Mouse (Mus musculus): ENCODE data around the gene Dhx36. TPM values are rescaled to one million over a fixed set of nuclear protein-coding genes. Genes with fewer than 3 reads are reported as not detected.
A peak's percentile ranks its signal among the peaks of the same experiment; 100 is the strongest.

Gene Dhx36
- 46.1 and 48.6 TPM in 2 replicates for polyA plus RNA-seq (2014; fragmentation: Nextera tagmentation; extraction: Ambion mirVana)

GRCm38 (mm10) chr3:62506488-62507205, at the start of gene Dhx36:
Gene Dhx36, minus strand, starts transcription at chr3:62507004.
- H3K4me2 ChIP-seq (ENCODE audit: low read depth, severe bottlenecking): peak within 1 kb of the TSS; percentile 67
- no peaks in the 10 kb centered on the region for H3K36me3 ChIP-seq (ENCODE audit: control insufficient read depth, insufficient read depth, low read length)
- H3K9ac ChIP-seq (ENCODE audit: low read length): peak within 1 kb of the TSS; percentile 95
- no peaks in the 10 kb centered on the region for H3K27me3 ChIP-seq (ENCODE audit: control insufficient read depth, insufficient read depth, low read length)
- peak; percentile 98 for ATAC-seq (ENCODE audit: insufficient number of reproducible peaks, low FRiP score, low TSS enrichment, low read depth)
- H3K4me3 ChIP-seq (ENCODE audit: low read depth, low read length): peak within 1 kb of the TSS; percentile 72
- no peaks in the 10 kb centered on the region for H3K9me3 ChIP-seq (ENCODE audit: control insufficient read depth, low read length)
- DNase-seq (ENCODE audit: low spot score): peak; percentile 98
- under 1% methylated on average over 66 of the region's 66 CpGs for WGBS
- peaks cover 6% of the 10 kb centered on the region for H3K4me1 ChIP-seq (ENCODE audit: control insufficient read depth, insufficient read depth, low read length)
- peak within 1 kb of the TSS; percentile 89 for H3K27ac ChIP-seq (replicated peaks; ENCODE audit: low read depth, low read length)

GRCm38 (mm10) chr3:62527593-62527992, 20.8 kb upstream of the Dhx36 start:
- Histone ChIP-seq H3K9me3 (ENCODE audit: control insufficient read depth, low read length) (no peaks in the 10 kb centered on the region), H3K9ac (ENCODE audit: low read length) (no peak overlapping the region), H3K4me1 (ENCODE audit: control insufficient read depth, insufficient read depth, low read length) (no peaks in the 10 kb centered on the region), H3K27me3 (ENCODE audit: control insufficient read depth, insufficient read depth, low read length) (no peaks in the 10 kb centered on the region), H3K27ac (replicated peaks; ENCODE audit: low read depth, low read length) (no peak overlapping the region), H3K36me3 (ENCODE audit: control insufficient read depth, insufficient read depth, low read length) (no peaks in the 10 kb centered on the region), H3K4me2 (ENCODE audit: low read depth, severe bottlenecking) (no peak overlapping the region), H3K4me3 (ENCODE audit: low read depth, low read length) (no peak overlapping the region)
- ATAC-seq (ENCODE audit: insufficient number of reproducible peaks, low FRiP score, low TSS enrichment, low read depth) (no peak), DNase-seq (ENCODE audit: low spot score) (no peak)
- WGBS: 67% methylated on average over 5 of the region's 5 CpGs

DNA sequence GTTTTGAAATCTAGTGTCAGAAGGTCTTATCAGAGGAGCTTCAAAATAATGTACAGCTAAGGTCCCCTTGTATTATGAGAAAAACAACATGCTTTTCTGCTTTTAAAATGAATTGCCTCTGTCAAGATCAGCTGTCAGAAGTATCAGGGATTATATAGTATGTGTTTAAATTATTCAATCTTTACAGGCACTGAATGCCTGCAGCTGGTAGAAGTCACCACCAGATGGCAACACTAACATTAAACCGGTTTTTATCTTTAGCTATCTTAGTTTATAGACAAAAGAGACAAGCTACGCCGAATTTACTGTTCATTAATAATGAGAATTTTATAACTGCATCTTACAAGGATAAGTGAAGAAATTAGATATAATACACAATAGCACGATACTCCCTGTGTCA, 20.4 kb upstream of the Dhx36 start:
- Histone ChIP-seq H3K4me3 (ENCODE audit: low read depth, low read length) (no peak overlapping the region), H3K27me3 (ENCODE audit: control insufficient read depth, insufficient read depth, low read length) (no peaks in the 10 kb centered on the region), H3K9me3 (ENCODE audit: control insufficient read depth, low read length) (no peaks in the 10 kb centered on the region), H3K27ac (replicated peaks; ENCODE audit: low read depth, low read length) (no peak overlapping the region), H3K36me3 (ENCODE audit: control insufficient read depth, insufficient read depth, low read length) (no peaks in the 10 kb centered on the region), H3K4me1 (ENCODE audit: control insufficient read depth, insufficient read depth, low read length) (no peaks in the 10 kb centered on the region), H3K4me2 (ENCODE audit: low read depth, severe bottlenecking) (no peak overlapping the region), H3K9ac (ENCODE audit: low read length) (no peak overlapping the region)
- ATAC-seq (ENCODE audit: insufficient number of reproducible peaks, low FRiP score, low TSS enrichment, low read depth) (no peak), DNase-seq (ENCODE audit: low spot score) (no peak)
- WGBS: 49% methylated on average over 4 of the region's 4 CpGs

- H3K27me3 ChIP-seq (ENCODE audit: control insufficient read depth, insufficient read depth, low read length): no peaks in the 10 kb centered on the region
- H3K4me3 ChIP-seq (ENCODE audit: low read depth, low read length): peak overlapping the region; percentile 72
- H3K9me3 ChIP-seq (ENCODE audit: control insufficient read depth, low read length): no peaks in the 10 kb centered on the region
- H3K9ac ChIP-seq (ENCODE audit: low read length): no peak overlapping the region
- H3K27ac ChIP-seq (replicated peaks; ENCODE audit: low read depth, low read length): no peak overlapping the region
- peak overlapping the region; percentile 26; the same call in 1 of the 2 replicates for H3K4me2 ChIP-seq (ENCODE audit: low read depth, severe bottlenecking)
- ATAC-seq (ENCODE audit: insufficient number of reproducible peaks, low FRiP score, low TSS enrichment, low read depth) (no peak), DNase-seq (ENCODE audit: low spot score) (no peak)
- 41% methylated on average over 5 of the region's 5 CpGs for WGBS
- H3K36me3 ChIP-seq (ENCODE audit: control insufficient read depth, insufficient read depth, low read length): no peaks in the 10 kb centered on the region
- H3K4me1 ChIP-seq (ENCODE audit: control insufficient read depth, insufficient read depth, low read length): peaks cover 6% of the 10 kb centered on the region
These were observed 423 bp upstream of the Dhx36 start for GRCm38 (mm10) chr3:62507206-62507647.

GRCm38 (mm10) chr3:62505166-62505900, 1.5 kb downstream of the Dhx36 start:
- Histone ChIP-seq H3K4me1 (ENCODE audit: control insufficient read depth, insufficient read depth, low read length) (peaks cover 6% of the 10 kb centered on the region), H3K9ac (ENCODE audit: low read length) (no peak overlapping the region), H3K9me3 (ENCODE audit: control insufficient read depth, low read length) (no peaks in the 10 kb centered on the region), H3K4me3 (ENCODE audit: low read depth, low read length) (peak overlapping the region; percentile 72), H3K36me3 (ENCODE audit: control insufficient read depth, insufficient read depth, low read length) (no peaks in the 10 kb centered on the region), H3K27me3 (ENCODE audit: control insufficient read depth, insufficient read depth, low read length) (no peaks in the 10 kb centered on the region), H3K4me2 (ENCODE audit: low read depth, severe bottlenecking) (peak overlapping the region; percentile 67), H3K27ac (replicated peaks; ENCODE audit: low read depth, low read length) (no peak overlapping the region)
- DNase-seq (ENCODE audit: low spot score): no peak
- 80% methylated on average over 5 of the region's 5 CpGs for WGBS
- ATAC-seq (ENCODE audit: insufficient number of reproducible peaks, low FRiP score, low TSS enrichment, low read depth): no peak

- no peak for DNase-seq (ENCODE audit: low spot score)
- WGBS: 82% methylated on average over 4 of the region's 4 CpGs
- Histone ChIP-seq H3K9me3 (ENCODE audit: control insufficient read depth, low read length) (no peaks in the 10 kb centered on the region), H3K9ac (ENCODE audit: low read length) (no peak overlapping the region), H3K4me3 (ENCODE audit: low read depth, low read length) (no peak overlapping the region), H3K36me3 (ENCODE audit: control insufficient read depth, insufficient read depth, low read length) (peaks cover 8% of the 10 kb centered on the region; the same call in 1 of the 2 replicates), H3K4me1 (ENCODE audit: control insufficient read depth, insufficient read depth, low read length) (no peaks in the 10 kb centered on the region), H3K27me3 (ENCODE audit: control insufficient read depth, insufficient read depth, low read length) (no peaks in the 10 kb centered on the region), H3K4me2 (ENCODE audit: low read depth, severe bottlenecking) (no peak overlapping the region), H3K27ac (replicated peaks; ENCODE audit: low read depth, low read length) (no peak overlapping the region)
- ATAC-seq (ENCODE audit: insufficient number of reproducible peaks, low FRiP score, low TSS enrichment, low read depth): no peak
These were observed 7.5 kb downstream of the Dhx36 start for GRCm38 (mm10) chr3:62499327-62499726.

GRCm38 (mm10) chr3:62492568-62492967, 14.2 kb downstream of the Dhx36 start:
- H3K27me3 ChIP-seq (ENCODE audit: control insufficient read depth, insufficient read depth, low read length): no peaks in the 10 kb centered on the region
- no peaks in the 10 kb centered on the region for H3K9me3 ChIP-seq (ENCODE audit: control insufficient read depth, low read length)
- peaks cover 8% of the 10 kb centered on the region; the same call in 1 of the 2 replicates for H3K36me3 ChIP-seq (ENCODE audit: control insufficient read depth, insufficient read depth, low read length)
- 88% methylated on average over 6 of the region's 6 CpGs for WGBS
- ATAC-seq (ENCODE audit: insufficient number of reproducible peaks, low FRiP score, low TSS enrichment, low read depth): no peak
- H3K4me3 ChIP-seq (ENCODE audit: low read depth, low read length): no peak overlapping the region
- H3K27ac ChIP-seq (replicated peaks; ENCODE audit: low read depth, low read length): no peak overlapping the region
- H3K4me2 ChIP-seq (ENCODE audit: low read depth, severe bottlenecking): no peak overlapping the region
- no peaks in the 10 kb centered on the region for H3K4me1 ChIP-seq (ENCODE audit: control insufficient read depth, insufficient read depth, low read length)
- no peak for DNase-seq (ENCODE audit: low spot score)
- H3K9ac ChIP-seq (ENCODE audit: low read length): no peak overlapping the region

- H3K27ac ChIP-seq (replicated peaks; ENCODE audit: low read depth, low read length): no peak overlapping the region
- no peaks in the 10 kb centered on the region for H3K9me3 ChIP-seq (ENCODE audit: control insufficient read depth, low read length)
- no peak for DNase-seq (ENCODE audit: low spot score)
- no peak overlapping the region for H3K4me2 ChIP-seq (ENCODE audit: low read depth, severe bottlenecking)
- no peaks in the 10 kb centered on the region for H3K27me3 ChIP-seq (ENCODE audit: control insufficient read depth, insufficient read depth, low read length)
- WGBS: 94% methylated on average over 2 of the region's 2 CpGs
- no peak overlapping the region for H3K4me3 ChIP-seq (ENCODE audit: low read depth, low read length)
- H3K9ac ChIP-seq (ENCODE audit: low read length): no peak overlapping the region
- H3K36me3 ChIP-seq (ENCODE audit: control insufficient read depth, insufficient read depth, low read length): peaks cover 6% of the 10 kb centered on the region; the same call in 1 of the 2 replicates
- H3K4me1 ChIP-seq (ENCODE audit: control insufficient read depth, insufficient read depth, low read length): no peaks in the 10 kb centered on the region
- ATAC-seq (ENCODE audit: insufficient number of reproducible peaks, low FRiP score, low TSS enrichment, low read depth): no peak
These were observed 22.5 kb downstream of the Dhx36 start for GRCm38 (mm10) chr3:62484340-62484739.
